Mouse (Mus musculus) midbrain, postnatal 0 days (tissue): ENCODE measurements around the gene Wscd2. TPM values are rescaled to one million over a fixed set of nuclear protein-coding genes. Genes with fewer than 3 reads are reported as not detected.

Source experiments
- ATAC-seq: fragments of 200-750 bp; cut with Nextera tagmentation; 2 replicates; pipeline ENCODE4 v1.8.0; 2017; ENCODE audit warnings: moderate number of reproducible peaks, mild to moderate bottlenecking, moderate TSS enrichment, moderate library complexity; ENCODE audit not compliant: low FRiP score
- DNase-seq: peaks from one replicate; pipeline ENCODE4 v3.0.0-alpha.2; 2015; ENCODE audit warnings: low spot score
- H3K27ac ChIP-seq: fragments of 300-500 bp; sonication (generic); 2 replicates; pipeline ENCODE4 v1.5.1; 2014; ENCODE audit warnings: low read depth, mild to moderate bottlenecking, low read length, mixed read lengths
- H3K27me3 ChIP-seq: fragments of 300-500 bp; sonication (generic); 2 replicates; pipeline ENCODE4 v1.6.1; 2014; ENCODE audit warnings: low read length, control low read depth, mixed read lengths; ENCODE audit not compliant: insufficient read depth
- H3K36me3 ChIP-seq: fragments of 300-500 bp; sonication (generic); 2 replicates; pipeline ENCODE4 v1.6.1; 2014; ENCODE audit warnings: low read length, control low read depth, mixed read lengths; ENCODE audit not compliant: insufficient read depth
- H3K4me1 ChIP-seq: fragments of 300-500 bp; sonication (generic); 2 replicates; pipeline ENCODE4 v1.6.1; 2014; ENCODE audit warnings: mild to moderate bottlenecking, control low read depth, antibody characterized with exemption, low read length, mixed read lengths; ENCODE audit not compliant: insufficient read depth
- H3K4me2 ChIP-seq: fragments of 300-500 bp; sonication (generic); 2 replicates; pipeline ENCODE4 v1.6.1; 2014; ENCODE audit warnings: low read depth, mild to moderate bottlenecking, low read length, mixed read lengths; ENCODE audit not compliant: poor library complexity, severe bottlenecking
- H3K4me3 ChIP-seq: fragments of 300-500 bp; sonication (generic); 2 replicates; pipeline ENCODE4 v1.5.1; 2014; ENCODE audit warnings: low read depth, mild to moderate bottlenecking, low read length, moderate library complexity
- H3K9ac ChIP-seq: fragments of 300-500 bp; sonication (generic); replicated peaks from 2 replicates; pipeline ENCODE4 v1.6.1; 2014; ENCODE audit warnings: mild to moderate bottlenecking, low read length, moderate library complexity, mixed read lengths; ENCODE audit not compliant: poor library complexity, severe bottlenecking
- H3K9me3 ChIP-seq: fragments of 300-500 bp; sonication (generic); 2 replicates; pipeline ENCODE4 v1.6.1; 2016; ENCODE audit warnings: low read length, control low read depth
- CTCF ChIP-seq: IDR thresholded peaks from 2 replicates; pipeline ENCODE4 v1.5.1; 2016; ENCODE audit warnings: antibody characterized with exemption, mild to moderate bottlenecking
- WGBS: fragments of 180-500 bp; shearing (Covaris S2); extraction: QIAGEN DNeasy Blood & Tissue Kit; methylation state at CpG from one replicate; pipeline ENCODE4 v1.1.7; 2014; 5-methylcytosine and 5-hydroxymethylcytosine counted together
- polyA plus RNA-seq: library from polyadenylated mRNA; unstranded; fragments of >200 nt; fragmentation: Nextera tagmentation; extraction: Ambion mirVana; gene quantifications from 2 replicates; pipeline ENCODE4 v1.2.1, GENCODE M21; 2015
- total RNA-seq: library from RNA; depleted of rRNA; stranded (reverse); fragments of >200 nt; gene quantifications from 2 replicates; pipeline ENCODE4 v1.2.3, GENCODE M21; 2014

The Wscd2 gene
- total and polyA plus RNA-seq, 2 experiments from 2014 or later = 13.2 to 28.8 TPM

DNA sequence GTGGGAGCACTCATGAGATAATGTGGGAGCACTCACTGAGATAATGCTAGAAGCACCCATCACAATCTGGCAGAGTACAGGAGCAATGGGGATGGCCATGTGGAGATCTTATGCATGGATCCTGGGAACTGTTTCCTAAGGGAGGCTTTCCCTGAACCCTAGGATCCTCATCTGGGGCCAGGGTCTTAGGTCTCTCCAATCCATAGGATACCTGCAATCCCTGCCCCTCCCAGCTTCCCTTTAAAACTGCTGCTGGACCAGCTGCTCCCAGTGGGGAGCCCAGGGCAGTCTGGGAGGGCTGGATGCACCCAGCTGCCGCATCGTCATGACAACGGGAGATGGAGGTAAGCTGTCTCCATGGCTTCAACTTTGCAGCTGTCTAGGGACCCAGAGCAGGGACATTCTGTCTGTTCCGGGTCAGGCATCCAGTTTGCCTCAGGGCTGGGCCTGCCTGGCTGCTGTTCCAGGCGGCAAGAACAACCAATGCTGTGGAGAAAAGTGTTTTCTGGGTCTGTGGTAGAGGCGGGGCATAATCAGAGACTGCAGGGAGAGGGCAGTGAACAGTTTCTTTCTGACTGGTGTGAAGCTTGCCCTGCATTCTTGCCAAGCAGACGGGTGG lies 2.4 kb downstream of the Wscd2 start:
- Histone ChIP-seq H3K36me3 (no peaks in the 10 kb centered on the region), H3K9me3 (no peaks in the 10 kb centered on the region), H3K9ac (peak overlapping the region; percentile 48; the same call in 1 of the 2 replicates), H3K4me3 (peak overlapping the region; percentile 66), H3K4me1 (peaks cover 12% of the 10 kb centered on the region; the same call in 1 of the 2 replicates), H3K27ac (peak overlapping the region; percentile 51; the same call in 1 of the 2 replicates), H3K27me3 (no peaks in the 10 kb centered on the region; the same call in 1 of the 2 replicates), H3K4me2 (peak overlapping the region; percentile 85)
- no peak for TF ChIP-seq CTCF
- WGBS = 3% methylated on average over 7 of the region's 7 CpGs
- DNase-seq (peak; percentile 57), ATAC-seq (no peak)

DNA sequence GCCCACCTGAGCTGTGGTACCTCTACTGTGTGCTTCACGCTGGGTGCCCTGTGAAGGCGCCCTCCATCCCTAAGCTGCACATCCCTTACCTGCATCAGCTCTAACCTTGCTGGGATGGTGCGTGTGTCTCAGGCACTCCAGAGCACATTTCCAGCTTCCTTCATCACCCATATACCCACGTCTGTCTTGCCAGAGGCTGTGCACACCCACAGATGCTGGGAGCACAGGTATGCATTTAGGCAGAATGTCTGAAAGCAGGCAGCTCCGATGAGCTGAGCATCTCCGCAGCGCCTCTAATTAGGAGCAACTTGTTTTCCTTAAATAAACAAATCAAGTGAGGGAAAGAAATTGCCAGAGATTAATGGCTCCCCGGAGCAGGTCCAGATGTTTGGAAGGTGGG lies 3.9 kb downstream of the Wscd2 start:
- Histone ChIP-seq H3K4me1 (peaks cover 12% of the 10 kb centered on the region; the same call in 1 of the 2 replicates), H3K27ac (no peak overlapping the region), H3K36me3 (no peaks in the 10 kb centered on the region), H3K27me3 (no peaks in the 10 kb centered on the region; the same call in 1 of the 2 replicates), H3K4me2 (peak overlapping the region; percentile 85), H3K9ac (peak overlapping the region; percentile 37; the same call in 1 of the 2 replicates), H3K9me3 (no peaks in the 10 kb centered on the region), H3K4me3 (peak overlapping the region; percentile 66; the same call in 1 of the 2 replicates)
- no peak for DNase-seq
- no peak for ATAC-seq
- no peak for TF ChIP-seq CTCF
- WGBS = 69% methylated on average over 8 of the region's 8 CpGs

DNA sequence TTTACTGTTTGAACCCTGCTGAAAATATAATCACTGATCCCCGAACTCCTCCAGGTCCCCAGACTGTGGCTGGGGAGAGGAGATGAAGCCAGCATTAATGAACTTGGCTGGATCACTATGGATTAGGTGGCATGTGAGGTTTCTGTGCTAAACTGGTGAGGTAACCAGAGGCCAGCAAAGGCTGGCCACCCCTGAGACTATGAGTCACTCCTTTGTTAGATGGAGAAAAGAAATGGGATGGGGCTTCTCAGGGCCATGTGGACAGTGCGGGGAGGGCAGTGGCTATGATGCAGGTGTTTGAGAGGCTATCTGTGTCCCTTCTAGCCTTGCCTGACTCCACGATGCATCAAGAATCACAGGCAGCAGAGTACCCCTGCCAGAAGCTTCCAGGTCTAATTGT lies 6.8 kb downstream of the Wscd2 start:
- DNase-seq (no peak), ATAC-seq (no peak)
- no peaks in the 10 kb centered on the region for H3K36me3 ChIP-seq
- TF ChIP-seq CTCF = no peak
- no peak overlapping the region for H3K27ac ChIP-seq
- peaks cover 7% of the 10 kb centered on the region; the same call in 1 of the 2 replicates for H3K4me1 ChIP-seq
- WGBS = 62% methylated on average over 3 of the region's 3 CpGs
- H3K9ac ChIP-seq = no peak overlapping the region
- H3K4me2 ChIP-seq = no peak overlapping the region
- H3K27me3 ChIP-seq = no peaks in the 10 kb centered on the region; the same call in 1 of the 2 replicates
- H3K4me3 ChIP-seq = no peak overlapping the region
- no peaks in the 10 kb centered on the region for H3K9me3 ChIP-seq

DNA sequence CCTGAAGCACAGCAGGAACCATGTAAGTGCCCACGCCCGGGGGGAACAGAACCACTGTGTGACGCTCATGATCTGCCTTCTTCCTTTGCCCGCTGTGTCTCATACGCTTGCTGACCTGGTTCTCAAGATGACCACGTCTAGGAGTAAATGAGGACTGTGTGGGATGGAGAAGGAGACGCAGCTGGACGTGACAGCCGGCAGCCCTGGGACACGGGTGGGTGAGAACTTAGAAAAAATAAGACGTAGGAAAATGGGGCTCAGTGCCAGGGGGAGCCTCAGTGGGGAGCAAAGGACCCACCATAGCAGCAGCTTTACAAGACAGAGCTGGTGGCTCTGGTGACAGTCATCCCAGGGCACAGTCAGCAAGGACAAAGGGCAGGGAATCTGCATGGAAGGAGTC lies 9.3 kb downstream of the Wscd2 start:
- H3K27ac ChIP-seq = no peak overlapping the region
- no peaks in the 10 kb centered on the region for H3K36me3 ChIP-seq
- H3K9me3 ChIP-seq = no peaks in the 10 kb centered on the region
- no peak overlapping the region for H3K4me3 ChIP-seq
- ATAC-seq (no peak), DNase-seq (no peak)
- TF ChIP-seq CTCF = no peak
- no peak overlapping the region for H3K4me2 ChIP-seq
- H3K4me1 ChIP-seq = peaks cover 4% of the 10 kb centered on the region; the same call in 1 of the 2 replicates
- H3K27me3 ChIP-seq = no peaks in the 10 kb centered on the region
- H3K9ac ChIP-seq = no peak overlapping the region
- WGBS = 90% methylated on average over 11 of the region's 11 CpGs

DNA sequence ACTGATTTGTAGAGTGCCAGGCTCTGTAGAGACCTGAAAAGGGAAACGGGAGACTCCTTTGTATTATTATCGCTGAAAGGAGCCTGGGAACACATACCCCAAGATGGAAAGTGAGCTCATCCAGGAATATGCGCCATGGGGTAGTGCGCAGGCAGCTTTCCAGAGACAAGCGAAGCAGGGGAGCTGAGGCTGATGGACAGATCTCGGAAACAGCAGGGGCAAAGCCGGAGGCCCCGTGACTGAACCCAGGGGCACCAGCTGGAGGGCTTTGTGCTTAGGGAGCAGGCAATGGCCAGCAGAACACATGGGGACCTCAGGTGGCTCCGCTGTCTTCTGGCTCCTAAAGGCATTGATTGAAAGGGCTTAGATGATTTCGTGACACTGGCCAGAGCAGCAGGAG lies 13.1 kb downstream of the Wscd2 start:
- no peak for TF ChIP-seq CTCF
- Histone ChIP-seq H3K27ac (no peak overlapping the region; the same call in 1 of the 2 replicates), H3K4me1 (peaks cover 7% of the 10 kb centered on the region), H3K4me2 (no peak overlapping the region), H3K9me3 (no peaks in the 10 kb centered on the region), H3K4me3 (no peak overlapping the region), H3K36me3 (0 out of 2 replicates have a peak, but pooled peaks cover 3% of the 10 kb centered on the region), H3K27me3 (no peaks in the 10 kb centered on the region), H3K9ac (peak overlapping the region; percentile 33)
- peak; percentile 27 for DNase-seq
- WGBS = 9% methylated on average over 10 of the region's 10 CpGs
- peak; percentile 18; the same call in 1 of the 2 replicates for ATAC-seq

DNA sequence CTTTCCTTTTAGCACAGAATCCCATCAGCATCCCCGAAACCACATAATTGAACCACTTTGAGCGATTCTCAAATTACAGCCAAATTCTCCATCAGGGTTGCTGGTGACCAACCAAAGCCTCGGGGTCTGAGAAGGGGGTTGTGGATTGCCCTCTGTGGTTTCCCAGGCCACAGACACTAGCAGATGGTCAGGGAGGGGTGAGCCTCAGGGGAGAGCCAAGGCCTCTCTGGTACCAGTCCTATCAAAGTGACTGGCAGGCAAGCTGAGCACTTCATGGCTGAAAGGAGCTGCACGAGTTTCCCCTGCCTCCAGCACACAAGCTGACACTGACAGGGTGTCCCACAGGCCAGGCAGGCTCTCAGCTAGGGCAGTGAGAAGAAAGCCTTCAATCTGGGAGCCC lies 14.5 kb downstream of the Wscd2 start:
- no peaks in the 10 kb centered on the region for H3K27me3 ChIP-seq
- no peak overlapping the region for H3K4me3 ChIP-seq
- no peaks in the 10 kb centered on the region for H3K9me3 ChIP-seq
- H3K9ac ChIP-seq = no peak overlapping the region
- peak; percentile 61 for DNase-seq
- ATAC-seq = no peak
- no peak overlapping the region for H3K4me2 ChIP-seq
- peaks cover 7% of the 10 kb centered on the region for H3K4me1 ChIP-seq
- WGBS = 27% methylated on average over 4 of the region's 4 CpGs
- H3K36me3 ChIP-seq = 0 out of 2 replicates have a peak, but pooled peaks cover 3% of the 10 kb centered on the region
- H3K27ac ChIP-seq = peak overlapping the region; percentile 59; the same call in 1 of the 2 replicates
- no peak for TF ChIP-seq CTCF
